Mouse (Mus musculus) forebrain, embryonic 14.5 days (tissue): ENCODE results near the gene Rabgap1l. TPM values are rescaled to one million over a fixed set of nuclear protein-coding genes. Genes with fewer than 3 reads are reported as not detected.

Source experiments
- ATAC-seq: fragments of 200-750 bp; cut with Nextera tagmentation; 2 replicates; pipeline ENCODE4 v1.8.0; 2017; ENCODE audit warnings: mild to moderate bottlenecking, moderate library complexity
- DNase-seq: peaks from one replicate; pipeline ENCODE4 v3.0.0-alpha.2; 2015; ENCODE audit warnings: low spot score
- H3K27ac ChIP-seq: fragments of 300-500 bp; sonication (generic); 2 replicates; pipeline ENCODE4 v1.5.1; 2014; ENCODE audit warnings: low read depth, mild to moderate bottlenecking, control low read depth, low read length, moderate library complexity
- H3K27me3 ChIP-seq: fragments of 300-500 bp; sonication (generic); replicated peaks from 2 replicates; pipeline ENCODE4 v1.6.1; 2014; ENCODE audit warnings: low read length, control low read depth, mixed read lengths; ENCODE audit not compliant: control insufficient read depth, insufficient read depth
- H3K36me3 ChIP-seq: fragments of 300-500 bp; sonication (generic); 2 replicates; pipeline ENCODE4 v1.6.1; 2014; ENCODE audit warnings: low read length, control low read depth; ENCODE audit not compliant: control insufficient read depth, insufficient read depth
- H3K4me1 ChIP-seq: fragments of 300-500 bp; sonication (generic); 2 replicates; pipeline ENCODE4 v1.6.1; 2014; ENCODE audit warnings: antibody characterized with exemption, low read length, control low read depth; ENCODE audit not compliant: control insufficient read depth, insufficient read depth
- H3K4me2 ChIP-seq: fragments of 300-500 bp; sonication (generic); 2 replicates; pipeline ENCODE4 v1.6.1; 2014; ENCODE audit warnings: mild to moderate bottlenecking, control low read depth, low read length
- H3K4me3 ChIP-seq: fragments of 300-500 bp; sonication (generic); 2 replicates; pipeline ENCODE4 v1.5.1; 2014; ENCODE audit warnings: low read depth, low read length, control low read depth
- H3K9ac ChIP-seq: fragments of 300-500 bp; sonication (generic); 2 replicates; pipeline ENCODE4 v1.6.1; 2014; ENCODE audit warnings: mild to moderate bottlenecking, low read length, control low read depth, moderate library complexity
- H3K9me3 ChIP-seq: fragments of 300-500 bp; sonication (generic); replicated peaks from 2 replicates; pipeline ENCODE4 v1.6.1; 2016; ENCODE audit warnings: low read length, control low read depth, mixed read lengths; ENCODE audit not compliant: control insufficient read depth
- WGBS: fragments of 180-500 bp; shearing (Covaris S2); extraction: QIAGEN DNeasy Blood & Tissue Kit; methylation state at CpG from one replicate; pipeline ENCODE4 v1.1.7; 2014; 5-methylcytosine and 5-hydroxymethylcytosine counted together
- polyA plus RNA-seq: library from polyadenylated mRNA; unstranded; fragments of >200 nt; fragmentation: Nextera tagmentation; extraction: Ambion mirVana; gene quantifications from 2 replicates; pipeline ENCODE4 v1.2.1, GENCODE M21; 2014

The Rabgap1l gene
- polyA plus RNA-seq, 1 experiment from 2014 or later, result 25.6 TPM

GRCm38 (mm10) chr1:160271282-160271967 is 521.6 kb downstream of the Rabgap1l start:
- Histone ChIP-seq H3K4me2 (no peak overlapping the region), H3K27ac (no peak overlapping the region), H3K9ac (no peak overlapping the region), H3K4me1 (no peaks in the 10 kb centered on the region), H3K4me3 (no peak overlapping the region), H3K9me3 (no peaks in the 10 kb centered on the region), H3K36me3 (no peaks in the 10 kb centered on the region), H3K27me3 (no peaks in the 10 kb centered on the region)
- ATAC-seq (no peak), DNase-seq (no peak)
- 78% methylated on average over 1 of the region's 1 CpGs for WGBS

- Histone ChIP-seq H3K9ac (no peak overlapping the region), H3K4me1 (no peaks in the 10 kb centered on the region), H3K27ac (no peak overlapping the region), H3K4me3 (no peak overlapping the region), H3K4me2 (no peak overlapping the region), H3K36me3 (no peaks in the 10 kb centered on the region), H3K9me3 (no peaks in the 10 kb centered on the region), H3K27me3 (no peaks in the 10 kb centered on the region)
- DNase-seq (no peak), ATAC-seq (no peak)
- 95% methylated on average over 3 of the region's 3 CpGs for WGBS
Measured at GRCm38 (mm10) chr1:160268322-160268721, 524.7 kb downstream of the Rabgap1l start.

- no peak overlapping the region for H3K4me2 ChIP-seq
- H3K27ac ChIP-seq, result no peak overlapping the region
- H3K9ac ChIP-seq, result no peak overlapping the region
- H3K27me3 ChIP-seq, result no peaks in the 10 kb centered on the region
- H3K36me3 ChIP-seq, result no peaks in the 10 kb centered on the region
- H3K4me1 ChIP-seq, result peaks cover 13% of the 10 kb centered on the region
- DNase-seq (no peak), ATAC-seq (no peak)
- 87% methylated on average over 16 of the region's 16 CpGs for WGBS
- H3K9me3 ChIP-seq, result no peaks in the 10 kb centered on the region
- H3K4me3 ChIP-seq, result no peak overlapping the region
Measured at GRCm38 (mm10) chr1:160263630-160264346, 529.2 kb downstream of the Rabgap1l start.

GRCm38 (mm10) chr1:160263053-160263452 is 530.0 kb downstream of the Rabgap1l start:
- Histone ChIP-seq H3K4me1 (peaks cover 13% of the 10 kb centered on the region), H3K36me3 (no peaks in the 10 kb centered on the region), H3K27ac (no peak overlapping the region), H3K4me3 (no peak overlapping the region), H3K27me3 (no peaks in the 10 kb centered on the region), H3K9me3 (no peaks in the 10 kb centered on the region), H3K9ac (no peak overlapping the region), H3K4me2 (no peak overlapping the region)
- no peak for ATAC-seq
- WGBS, result 89% methylated on average over 5 of the region's 5 CpGs
- DNase-seq, result no peak

- DNase-seq (no peak), ATAC-seq (no peak)
- Histone ChIP-seq H3K4me1 (peaks cover 13% of the 10 kb centered on the region), H3K4me3 (no peak overlapping the region), H3K36me3 (no peaks in the 10 kb centered on the region), H3K4me2 (no peak overlapping the region), H3K27ac (no peak overlapping the region), H3K9ac (no peak overlapping the region), H3K27me3 (no peaks in the 10 kb centered on the region), H3K9me3 (no peaks in the 10 kb centered on the region)
- WGBS, result 90% methylated on average over 4 of the region's 4 CpGs
Measured at GRCm38 (mm10) chr1:160262415-160262814, 530.6 kb downstream of the Rabgap1l start.

- no peaks in the 10 kb centered on the region for H3K9me3 ChIP-seq
- no peak for DNase-seq
- no peak overlapping the region for H3K9ac ChIP-seq
- H3K27ac ChIP-seq, result no peak overlapping the region
- peaks cover 13% of the 10 kb centered on the region for H3K4me1 ChIP-seq
- 78% methylated on average over 2 of the region's 2 CpGs for WGBS
- H3K27me3 ChIP-seq, result no peaks in the 10 kb centered on the region
- H3K4me2 ChIP-seq, result no peak overlapping the region
- no peaks in the 10 kb centered on the region for H3K36me3 ChIP-seq
- no peak overlapping the region for H3K4me3 ChIP-seq
- ATAC-seq, result no peak
Measured at GRCm38 (mm10) chr1:160261849-160262248, 531.2 kb downstream of the Rabgap1l start.

- DNase-seq, result no peak
- peak overlapping the region; percentile 52 for H3K27ac ChIP-seq
Measured at GRCm38 (mm10) chr1:160260605-160261004, 532.4 kb downstream of the Rabgap1l start.

GRCm38 (mm10) chr1:160259884-160260283 is 533.1 kb downstream of the Rabgap1l start:
- H3K36me3 ChIP-seq, result peaks cover 7% of the 10 kb centered on the region; the same call in 1 of the 2 replicates
- no peaks in the 10 kb centered on the region for H3K27me3 ChIP-seq
- 34% methylated on average over 7 of the region's 7 CpGs for WGBS
- H3K4me3 ChIP-seq, result no peak overlapping the region
- no peaks in the 10 kb centered on the region for H3K9me3 ChIP-seq
- ATAC-seq (peak; percentile 93), DNase-seq (peak; percentile 89)
- H3K27ac ChIP-seq, result no peak overlapping the region
- H3K4me1 ChIP-seq, result peaks cover 13% of the 10 kb centered on the region
- no peak overlapping the region for H3K9ac ChIP-seq
- no peak overlapping the region for H3K4me2 ChIP-seq

More at GRCm38 (mm10) chr1:160260605-160261004, 532.4 kb downstream of the Rabgap1l start:
- no peak overlapping the region for H3K4me2 ChIP-seq
- peaks cover 3% of the 10 kb centered on the region; the same call in 1 of the 2 replicates for H3K36me3 ChIP-seq
- H3K9me3 ChIP-seq, result no peaks in the 10 kb centered on the region
- no peak overlapping the region for H3K4me3 ChIP-seq
- no peak overlapping the region for H3K9ac ChIP-seq
- WGBS, result 82% methylated on average over 4 of the region's 4 CpGs
- peaks cover 13% of the 10 kb centered on the region for H3K4me1 ChIP-seq
- no peak for ATAC-seq
- H3K27me3 ChIP-seq, result no peaks in the 10 kb centered on the region

- Histone ChIP-seq H3K36me3 (peaks cover 7% of the 10 kb centered on the region; the same call in 1 of the 2 replicates), H3K9ac (no peak overlapping the region), H3K4me1 (no peaks in the 10 kb centered on the region), H3K4me2 (no peak overlapping the region), H3K27ac (no peak overlapping the region), H3K27me3 (no peaks in the 10 kb centered on the region), H3K9me3 (no peaks in the 10 kb centered on the region), H3K4me3 (no peak overlapping the region)
- 94% methylated on average over 2 of the region's 2 CpGs for WGBS
- ATAC-seq, result no peak
- no peak for DNase-seq
Measured at GRCm38 (mm10) chr1:160253108-160253507, 539.9 kb downstream of the Rabgap1l start.
